Mouse (Mus musculus): ENCODE measurements around the gene Nox4. TPM values are rescaled to one million over a fixed set of nuclear protein-coding genes. Genes with fewer than 3 reads are reported as not detected.

Nox4 gene
- polyA plus RNA-seq, 1 experiment from 2014 or later, result 0.07 TPM

- 79% methylated on average over 1 of the region's 1 CpGs for WGBS (ENCODE audit: insufficient replicate concordance)
- Histone ChIP-seq H3K4me3 (ENCODE audit: low read depth, low read length) (no peak overlapping the region), H3K27me3 (ENCODE audit: insufficient read depth, low read length) (no peaks in the 10 kb centered on the region), H3K36me3 (replicated peaks; ENCODE audit: insufficient read depth, low read length) (no peaks in the 10 kb centered on the region), H3K27ac (ENCODE audit: low read depth) (no peak overlapping the region), H3K9ac (replicated peaks) (no peak overlapping the region), H3K4me2 (ENCODE audit: low read depth, low read length) (no peak overlapping the region), H3K4me1 (ENCODE audit: insufficient read depth) (no peaks in the 10 kb centered on the region), H3K9me3 (ENCODE audit: low read length) (no peaks in the 10 kb centered on the region)
- ATAC-seq, result no peak
- no peak for TF ChIP-seq CTCF (IDR thresholded peaks at IDR 0.05; ENCODE audit: low read depth)
- TF ChIP-seq EP300 (IDR thresholded peaks at IDR 0.05; ENCODE audit: low read depth), result no peak
- DNase-seq, result no peak
Measured at GRCm38 (mm10) chr7:87229502-87229901, 16.4 kb upstream of the Nox4 start.

- Histone ChIP-seq H3K36me3 (replicated peaks; ENCODE audit: insufficient read depth, low read length) (no peaks in the 10 kb centered on the region), H3K4me2 (ENCODE audit: low read depth, low read length) (no peak overlapping the region), H3K9ac (replicated peaks) (no peak overlapping the region), H3K9me3 (ENCODE audit: low read length) (no peaks in the 10 kb centered on the region), H3K4me3 (ENCODE audit: low read depth, low read length) (no peak overlapping the region), H3K4me1 (ENCODE audit: insufficient read depth) (no peaks in the 10 kb centered on the region), H3K27ac (ENCODE audit: low read depth) (no peak overlapping the region), H3K27me3 (ENCODE audit: insufficient read depth, low read length) (no peaks in the 10 kb centered on the region)
- ATAC-seq (no peak), DNase-seq (no peak)
- TF ChIP-seq CTCF (IDR thresholded peaks at IDR 0.05; ENCODE audit: low read depth) (no peak), EP300 (IDR thresholded peaks at IDR 0.05; ENCODE audit: low read depth) (no peak)
- WGBS (ENCODE audit: insufficient replicate concordance), result 58% methylated on average over 1 of the region's 1 CpGs
Measured at GRCm38 (mm10) chr7:87241139-87241538, 4.8 kb upstream of the Nox4 start.

GRCm38 (mm10) chr7:87246580-87246934 lies 661 bp downstream of the Nox4 start:
- H3K4me1 ChIP-seq (ENCODE audit: insufficient read depth), result no peaks in the 10 kb centered on the region; the same call in 1 of the 2 replicates
- WGBS (ENCODE audit: insufficient replicate concordance), result 1% methylated on average over 21 of the region's 30 CpGs
- H3K27me3 ChIP-seq (ENCODE audit: insufficient read depth, low read length), result no peaks in the 10 kb centered on the region
- TF ChIP-seq CTCF (IDR thresholded peaks at IDR 0.05; ENCODE audit: low read depth) (no peak), EP300 (IDR thresholded peaks at IDR 0.05; ENCODE audit: low read depth) (no peak)
- H3K9me3 ChIP-seq (ENCODE audit: low read length), result no peaks in the 10 kb centered on the region
- peak overlapping the region; percentile 70 for H3K4me2 ChIP-seq (ENCODE audit: low read depth, low read length)
- ATAC-seq, result peak; percentile 27
- DNase-seq, result peak; percentile 19
- H3K4me3 ChIP-seq (ENCODE audit: low read depth, low read length), result peak overlapping the region; percentile 40
- H3K9ac ChIP-seq (replicated peaks), result 0 out of 2 replicates have a peak overlapping the region, but pooled peaks have one; percentile 38
- H3K27ac ChIP-seq (ENCODE audit: low read depth), result no peak overlapping the region
- no peaks in the 10 kb centered on the region for H3K36me3 ChIP-seq (replicated peaks; ENCODE audit: insufficient read depth, low read length)

- H3K4me1 ChIP-seq (ENCODE audit: insufficient read depth), result no peaks in the 10 kb centered on the region; the same call in 1 of the 2 replicates
- DNase-seq (no peak), ATAC-seq (no peak)
- no peaks in the 10 kb centered on the region for H3K27me3 ChIP-seq (ENCODE audit: insufficient read depth, low read length)
- TF ChIP-seq CTCF (IDR thresholded peaks at IDR 0.05; ENCODE audit: low read depth), result no peak
- TF ChIP-seq EP300 (IDR thresholded peaks at IDR 0.05; ENCODE audit: low read depth), result no peak
- H3K9me3 ChIP-seq (ENCODE audit: low read length), result no peaks in the 10 kb centered on the region
- H3K4me3 ChIP-seq (ENCODE audit: low read depth, low read length), result peak overlapping the region; percentile 40
- 0 out of 2 replicates have a peak overlapping the region, but pooled peaks have one; percentile 38 for H3K9ac ChIP-seq (replicated peaks)
- 71% methylated on average over 1 of the region's 1 CpGs for WGBS (ENCODE audit: insufficient replicate concordance)
- H3K36me3 ChIP-seq (replicated peaks; ENCODE audit: insufficient read depth, low read length), result no peaks in the 10 kb centered on the region
- peak overlapping the region; percentile 70 for H3K4me2 ChIP-seq (ENCODE audit: low read depth, low read length)
- H3K27ac ChIP-seq (ENCODE audit: low read depth), result no peak overlapping the region
Measured at GRCm38 (mm10) chr7:87246940-87247339, 1.0 kb downstream of the Nox4 start.

GRCm38 (mm10) chr7:87247926-87248325 lies 2.0 kb downstream of the Nox4 start:
- 70% methylated on average over 1 of the region's 1 CpGs for WGBS (ENCODE audit: insufficient replicate concordance)
- no peaks in the 10 kb centered on the region; the same call in 1 of the 2 replicates for H3K4me1 ChIP-seq (ENCODE audit: insufficient read depth)
- H3K4me2 ChIP-seq (ENCODE audit: low read depth, low read length), result no peak overlapping the region
- no peaks in the 10 kb centered on the region for H3K36me3 ChIP-seq (replicated peaks; ENCODE audit: insufficient read depth, low read length)
- H3K27ac ChIP-seq (ENCODE audit: low read depth), result no peak overlapping the region
- H3K9ac ChIP-seq (replicated peaks), result no peak overlapping the region
- H3K4me3 ChIP-seq (ENCODE audit: low read depth, low read length), result no peak overlapping the region
- H3K9me3 ChIP-seq (ENCODE audit: low read length), result no peaks in the 10 kb centered on the region
- no peak for ATAC-seq
- no peak for TF ChIP-seq EP300 (IDR thresholded peaks at IDR 0.05; ENCODE audit: low read depth)
- TF ChIP-seq CTCF (IDR thresholded peaks at IDR 0.05; ENCODE audit: low read depth), result no peak
- DNase-seq, result no peak
- no peaks in the 10 kb centered on the region for H3K27me3 ChIP-seq (ENCODE audit: insufficient read depth, low read length)

GRCm38 (mm10) chr7:87252071-87252470 lies 6.2 kb downstream of the Nox4 start:
- ATAC-seq, result no peak
- no peak overlapping the region for H3K27ac ChIP-seq (ENCODE audit: low read depth)

GRCm38 (mm10) chr7:87277225-87277624 lies 31.3 kb downstream of the Nox4 start:
- no peaks in the 10 kb centered on the region for H3K36me3 ChIP-seq (replicated peaks; ENCODE audit: insufficient read depth, low read length)
- H3K9ac ChIP-seq (replicated peaks), result no peak overlapping the region
- TF ChIP-seq CTCF (IDR thresholded peaks at IDR 0.05; ENCODE audit: low read depth), result peak; percentile 39
- no peak for TF ChIP-seq EP300 (IDR thresholded peaks at IDR 0.05; ENCODE audit: low read depth)
- no peak for ATAC-seq
- no peaks in the 10 kb centered on the region for H3K27me3 ChIP-seq (ENCODE audit: insufficient read depth, low read length)
- no peak overlapping the region for H3K27ac ChIP-seq (ENCODE audit: low read depth)
- H3K4me1 ChIP-seq (ENCODE audit: insufficient read depth), result no peaks in the 10 kb centered on the region
- DNase-seq, result no peak
- H3K4me3 ChIP-seq (ENCODE audit: low read depth, low read length), result no peak overlapping the region
- H3K4me2 ChIP-seq (ENCODE audit: low read depth, low read length), result no peak overlapping the region
- WGBS (ENCODE audit: insufficient replicate concordance), result 6% methylated on average over 1 of the region's 1 CpGs
- H3K9me3 ChIP-seq (ENCODE audit: low read length), result no peaks in the 10 kb centered on the region

More at GRCm38 (mm10) chr7:87252071-87252470, 6.2 kb downstream of the Nox4 start:
- no peak overlapping the region for H3K4me3 ChIP-seq (ENCODE audit: low read depth, low read length)
- DNase-seq, result no peak
- no peak overlapping the region for H3K9ac ChIP-seq (replicated peaks)
- 78% methylated on average over 4 of the region's 4 CpGs for WGBS (ENCODE audit: insufficient replicate concordance)
- TF ChIP-seq EP300 (IDR thresholded peaks at IDR 0.05; ENCODE audit: low read depth) (no peak), CTCF (IDR thresholded peaks at IDR 0.05; ENCODE audit: low read depth) (no peak)
- H3K27me3 ChIP-seq (ENCODE audit: insufficient read depth, low read length), result no peaks in the 10 kb centered on the region
- H3K9me3 ChIP-seq (ENCODE audit: low read length), result no peaks in the 10 kb centered on the region
- no peak overlapping the region for H3K4me2 ChIP-seq (ENCODE audit: low read depth, low read length)
- no peaks in the 10 kb centered on the region for H3K4me1 ChIP-seq (ENCODE audit: insufficient read depth)
- H3K36me3 ChIP-seq (replicated peaks; ENCODE audit: insufficient read depth, low read length), result no peaks in the 10 kb centered on the region

All from liver, postnatal 0 days (tissue).